In genomic region chr8:126972649-126973048, GRCm38 (mm10) we compare ENCODE assay signal across 19 mouse cellular contexts. TPM values are rescaled to one million over a fixed set of nuclear protein-coding genes. Genes with fewer than 3 reads are reported as not detected.
DNase-seq lines count a peak whose midpoint lies in the region; ATAC-seq and TF ChIP-seq lines count a peak whose summit lies in the region.
"Had no signal": no experiment of that assay in that cellular context is flagged by ENCODE, and none has a peak within 500 bp of the region (broad histone marks: within the 10 kb centered on the region; RNA-seq: fewer than 3 reads in every experiment).

No protein-coding gene starts in this region.

- peak; percentile 21 for DNase-seq in forebrain, embryonic 11.5 days (ENCODE audit: low spot score)
- no peak for DNase-seq in forebrain, postnatal 0 days
- DNase-seq in ES-E14 (ENCODE audit: low read depth, low spot score) = no peak
- peak; percentile 78 for DNase-seq in yolk sac, embryonic 10.5 days (ENCODE audit: low spot score)
- no peak for DNase-seq in right cerebral cortex, postnatal 36 days (ENCODE audit: low spot score in 2 of 2)
- DNase-seq: adrenal gland, adult 8-10 months; adrenal gland, postnatal 14 days; adrenal gland, postnatal 36 days; cerebellum, adult 2 months; cerebellum, adult 9-10 months; cerebellum, postnatal 10 days; cerebellum, postnatal 25 days had no signal

- no peak for TF ChIP-seq CTCF in forebrain, postnatal 0 days (IDR thresholded peaks at IDR 0.05; ENCODE audit: low read depth)

- peaks cover 3% of the 10 kb centered on the region; the same call in 1 of the 2 replicates for H3K4me1 ChIP-seq in forebrain, embryonic 11.5 days (replicated peaks; ENCODE audit: control insufficient read depth, insufficient read depth, low read length)
- no peaks in the 10 kb centered on the region for H3K4me1 ChIP-seq in forebrain, postnatal 0 days (ENCODE audit: insufficient read depth)
- peaks cover 0 to 20% of the 10 kb centered on the region in 2 experiments; a peak in 2 of 4 replicates for H3K4me1 ChIP-seq in ES-E14 (ENCODE audit: control insufficient read depth in 2 of 2, insufficient read depth in 2 of 2, low read length in 2 of 2, poor library complexity in 1 of 2)
- peaks cover 6% of the 10 kb centered on the region; the same call in 1 of the 2 replicates for H3K4me1 ChIP-seq in kidney, embryonic 14.5 days (ENCODE audit: control insufficient read depth, insufficient read depth, low read length)
- H3K4me1 ChIP-seq in kidney, embryonic 16.5 days (ENCODE audit: insufficient read depth, low read length) = peaks cover 6% of the 10 kb centered on the region

- H3K27ac ChIP-seq in forebrain, embryonic 11.5 days (ENCODE audit: low read depth, low read length) = no peak overlapping the region
- H3K27ac ChIP-seq in forebrain, postnatal 0 days (ENCODE audit: low read depth, low read length) = no peak overlapping the region
- peak overlapping the region; percentile 78; the same call in 1 of the 2 replicates for H3K27ac ChIP-seq in ES-E14 (ENCODE audit: insufficient read depth, low read depth, low read length, poor library complexity, severe bottlenecking)
- no peak overlapping the region for H3K27ac ChIP-seq in kidney, embryonic 14.5 days (ENCODE audit: low read depth, low read length)
- no peak overlapping the region for H3K27ac ChIP-seq in kidney, embryonic 16.5 days (ENCODE audit: low read length)
- H3K27ac ChIP-seq: embryonic facial prominence, embryonic 10.5 days; embryonic facial prominence, embryonic 12.5 days; forebrain, embryonic 12.5 days had no signal

- H3K36me3 ChIP-seq in forebrain, embryonic 11.5 days (ENCODE audit: control insufficient read depth, insufficient read depth, low read length) = no peaks in the 10 kb centered on the region
- no peaks in the 10 kb centered on the region for H3K36me3 ChIP-seq in forebrain, postnatal 0 days (ENCODE audit: insufficient read depth)
- H3K36me3 ChIP-seq in ES-E14 (ENCODE audit: control insufficient read depth, insufficient read depth, low read length, poor library complexity, severe bottlenecking) = peaks cover 7% of the 10 kb centered on the region; the same call in 1 of the 2 replicates
- peaks cover 11% of the 10 kb centered on the region for H3K36me3 ChIP-seq in kidney, embryonic 14.5 days (ENCODE audit: control insufficient read depth, insufficient read depth, low read length)
- peaks cover 15% of the 10 kb centered on the region for H3K36me3 ChIP-seq in kidney, embryonic 16.5 days (ENCODE audit: insufficient read depth, low read length)

- no peak overlapping the region for H3K4me3 ChIP-seq in forebrain, embryonic 11.5 days (ENCODE audit: low read depth, low read length)
- no peak overlapping the region for H3K4me3 ChIP-seq in forebrain, postnatal 0 days (ENCODE audit: low read depth, low read length)
- no peak overlapping the region for H3K4me3 ChIP-seq in ES-E14 (ENCODE audit: insufficient read depth in 1 of 2, low read depth in 1 of 2, low read length in 2 of 2, poor library complexity in 1 of 2, severe bottlenecking in 1 of 2)
- H3K4me3 ChIP-seq in kidney, embryonic 14.5 days (ENCODE audit: low read length) = no peak overlapping the region
- H3K4me3 ChIP-seq in kidney, embryonic 16.5 days (ENCODE audit: low read length) = no peak overlapping the region
- H3K4me3 ChIP-seq: embryonic facial prominence, embryonic 10.5 days; embryonic facial prominence, embryonic 12.5 days; forebrain, embryonic 12.5 days had no signal

- no peak for ATAC-seq in forebrain, embryonic 11.5 days (replicated peaks; ENCODE audit: low FRiP score)
- ATAC-seq in forebrain, postnatal 0 days = no peak
- ATAC-seq in megakaryocyte, adult 5-6 weeks (ENCODE audit: poor library complexity, severe bottlenecking) = peak; percentile 44
- ATAC-seq in kidney, embryonic 14.5 days (ENCODE audit: low FRiP score, low TSS enrichment) = no peak
- no peak for ATAC-seq in kidney, embryonic 16.5 days (ENCODE audit: low FRiP score, low TSS enrichment)
- ATAC-seq: forebrain, embryonic 14.5 days had no signal

- no peak overlapping the region for H3K4me2 ChIP-seq in forebrain, embryonic 11.5 days (ENCODE audit: low read depth, low read length, severe bottlenecking)
- H3K4me2 ChIP-seq in forebrain, postnatal 0 days (ENCODE audit: low read depth) = no peak overlapping the region
- H3K4me2 ChIP-seq in kidney, embryonic 14.5 days (replicated peaks; ENCODE audit: low read depth, low read length) = no peak overlapping the region
- H3K4me2 ChIP-seq in kidney, embryonic 16.5 days (replicated peaks; ENCODE audit: low read depth, low read length) = no peak overlapping the region
- H3K4me2 ChIP-seq: embryonic facial prominence, embryonic 12.5 days; forebrain, embryonic 12.5 days had no signal

- in situ Hi-C loops in ES-E14 (cut with MboI; ENCODE audit: low sequenced_read_pairs in 2 of 2, unreplicated experiment in 2 of 2) = no loop called here

- WGBS in forebrain, embryonic 11.5 days = 79% methylated on average over 2 of the region's 2 CpGs
- WGBS in forebrain, postnatal 0 days = 75% methylated on average over 2 of the region's 2 CpGs
- 70% methylated on average over 2 of the region's 2 CpGs for WGBS in kidney, embryonic 14.5 days
- WGBS in kidney, embryonic 16.5 days = 90% methylated on average over 2 of the region's 2 CpGs

- no peak overlapping the region for H3K9ac ChIP-seq in forebrain, embryonic 11.5 days (ENCODE audit: low read length)
- H3K9ac ChIP-seq in forebrain, postnatal 0 days = no peak overlapping the region
- peak overlapping the region; percentile 69; the same call in 1 of the 2 replicates for H3K9ac ChIP-seq in ES-E14 (ENCODE audit: insufficient read depth, low read depth, low read length, poor library complexity, severe bottlenecking)
- no peak overlapping the region for H3K9ac ChIP-seq in kidney, embryonic 14.5 days (ENCODE audit: low read depth, low read length)
- H3K9ac ChIP-seq in kidney, embryonic 16.5 days (replicated peaks; ENCODE audit: low read length) = no peak overlapping the region
- H3K9ac ChIP-seq: embryonic facial prominence, embryonic 12.5 days; forebrain, embryonic 12.5 days had no signal

- H3K9me3 ChIP-seq in forebrain, embryonic 11.5 days (ENCODE audit: control insufficient read depth, low read length) = no peaks in the 10 kb centered on the region
- no peaks in the 10 kb centered on the region for H3K9me3 ChIP-seq in forebrain, postnatal 0 days (ENCODE audit: low read length)
- no peaks in the 10 kb centered on the region for H3K9me3 ChIP-seq in ES-E14 (ENCODE audit: control insufficient read depth, insufficient read depth, low read depth, low read length)
- no peaks in the 10 kb centered on the region for H3K9me3 ChIP-seq in kidney, embryonic 14.5 days (ENCODE audit: control insufficient read depth, low read length)
- H3K9me3 ChIP-seq in kidney, embryonic 16.5 days (ENCODE audit: low read length) = no peaks in the 10 kb centered on the region
- H3K9me3 ChIP-seq: embryonic facial prominence, embryonic 10.5 days; embryonic facial prominence, embryonic 12.5 days; forebrain, embryonic 12.5 days had no signal

- H3K27me3 ChIP-seq in forebrain, embryonic 11.5 days (ENCODE audit: control insufficient read depth, insufficient read depth, low read length) = no peaks in the 10 kb centered on the region; the same call in 1 of the 2 replicates
- H3K27me3 ChIP-seq in forebrain, postnatal 0 days (ENCODE audit: insufficient read depth, low read length) = peaks cover 1% of the 10 kb centered on the region; the same call in 1 of the 2 replicates
- no peaks in the 10 kb centered on the region for H3K27me3 ChIP-seq in kidney, embryonic 14.5 days (ENCODE audit: control insufficient read depth, insufficient read depth, low read length)
- peaks cover 6% of the 10 kb centered on the region for H3K27me3 ChIP-seq in kidney, embryonic 16.5 days (ENCODE audit: insufficient read depth, low read length)

TF ChIP-seq in ES-E14, 5 proteins besides CTCF, POLR2A, EP300 and RAD21:
- no peak for TF ChIP-seq ZNF384 (IDR thresholded peaks at IDR 0.05; ENCODE audit: low read depth, low read length)
- TF ChIP-seq CHD2 (IDR thresholded peaks at IDR 0.05; ENCODE audit: low read depth, low read length) = no peak
- TF ChIP-seq ZC3H11A (IDR thresholded peaks at IDR 0.05; ENCODE audit: borderline replicate concordance, low read depth, low read length) = no peak
- no peak for TF ChIP-seq HCFC1 (IDR thresholded peaks at IDR 0.05; ENCODE audit: borderline replicate concordance, insufficient read depth, low read length)
- no peak for TF ChIP-seq MAFK (IDR thresholded peaks at IDR 0.05; ENCODE audit: insufficient read depth, low read depth, low read length)

RNA-seq across cellular contexts. Expression of gene Rbm34, which starts 1.8 kb away (rescaled TPM):
- 29.8 and 31.1 TPM in 2 replicates for polyA plus RNA-seq in forebrain, embryonic 11.5 days (2014; fragmentation: Nextera tagmentation; extraction: Ambion mirVana)
- total RNA-seq in forebrain, postnatal 0 days (2014; rRNA removed) = 24.7 and 26.1 TPM in 2 replicates
- 23.2 and 31.1 TPM in 2 replicates for polyA plus RNA-seq in forebrain, postnatal 0 days (2015; fragmentation: Nextera tagmentation; extraction: Ambion mirVana)
- total RNA-seq in ES-E14 (2012; rRNA removed) = 22.4 and 32.5 TPM in 2 replicates
- 22.9 and 32.9 TPM in 2 replicates for total RNA-seq in megakaryocyte, adult 5-6 weeks (2015)
- total RNA-seq in megakaryocyte, adult 5-6 weeks (2017) = 28.2 and 35.2 TPM in 2 replicates
- polyA plus RNA-seq in kidney, embryonic 14.5 days (2014; fragmentation: Nextera tagmentation; extraction: Ambion mirVana) = 28.7 and 33.0 TPM in 2 replicates
- 20.1 and 20.5 TPM in 2 replicates for polyA plus RNA-seq in kidney, embryonic 16.5 days (2015; fragmentation: Nextera tagmentation; extraction: Ambion mirVana)

RNA-seq across cellular contexts. Expression of gene Tomm20, which starts 27.0 kb away (rescaled TPM):
- polyA plus RNA-seq in forebrain, embryonic 11.5 days (2014; fragmentation: Nextera tagmentation; extraction: Ambion mirVana) = 219 and 231 TPM in 2 replicates
- 181 and 195 TPM in 2 replicates for total RNA-seq in forebrain, postnatal 0 days (2014; rRNA removed)
- 228 and 256 TPM in 2 replicates for polyA plus RNA-seq in forebrain, postnatal 0 days (2015; fragmentation: Nextera tagmentation; extraction: Ambion mirVana)
- total RNA-seq in ES-E14 (2012; rRNA removed) = 815 and 854 TPM in 2 replicates
- 47.7 and 70.1 TPM in 2 replicates for total RNA-seq in megakaryocyte, adult 5-6 weeks (2015)
- 69.9 and 71.9 TPM in 2 replicates for total RNA-seq in megakaryocyte, adult 5-6 weeks (2017)
- polyA plus RNA-seq in kidney, embryonic 14.5 days (2014; fragmentation: Nextera tagmentation; extraction: Ambion mirVana) = 262 and 292 TPM in 2 replicates
- 258 and 264 TPM in 2 replicates for polyA plus RNA-seq in kidney, embryonic 16.5 days (2015; fragmentation: Nextera tagmentation; extraction: Ambion mirVana)

Comparison
In these comparisons a context has a peak if more than half of its experiments do, and no peak if none do; other contexts are left out.
1. DNase-seq: peak in forebrain, embryonic 11.5 days (single experiment) and yolk sac, embryonic 10.5 days (single experiment); none in forebrain, postnatal 0 days (single experiment), ES-E14 (single experiment) and right cerebral cortex, postnatal 36 days (0 of 2).